Mouse (Mus musculus): Measurements from ENCODE around the gene Tatdn2. TPM values are rescaled to one million over a fixed set of nuclear protein-coding genes. Genes with fewer than 3 reads are reported as not detected.
A peak's percentile ranks its signal among the peaks of the same experiment; 100 is the strongest.

Tatdn2 gene
- total RNA-seq (2021) = 10 to 100 TPM; 69.9 to 75.7 TPM

DNA sequence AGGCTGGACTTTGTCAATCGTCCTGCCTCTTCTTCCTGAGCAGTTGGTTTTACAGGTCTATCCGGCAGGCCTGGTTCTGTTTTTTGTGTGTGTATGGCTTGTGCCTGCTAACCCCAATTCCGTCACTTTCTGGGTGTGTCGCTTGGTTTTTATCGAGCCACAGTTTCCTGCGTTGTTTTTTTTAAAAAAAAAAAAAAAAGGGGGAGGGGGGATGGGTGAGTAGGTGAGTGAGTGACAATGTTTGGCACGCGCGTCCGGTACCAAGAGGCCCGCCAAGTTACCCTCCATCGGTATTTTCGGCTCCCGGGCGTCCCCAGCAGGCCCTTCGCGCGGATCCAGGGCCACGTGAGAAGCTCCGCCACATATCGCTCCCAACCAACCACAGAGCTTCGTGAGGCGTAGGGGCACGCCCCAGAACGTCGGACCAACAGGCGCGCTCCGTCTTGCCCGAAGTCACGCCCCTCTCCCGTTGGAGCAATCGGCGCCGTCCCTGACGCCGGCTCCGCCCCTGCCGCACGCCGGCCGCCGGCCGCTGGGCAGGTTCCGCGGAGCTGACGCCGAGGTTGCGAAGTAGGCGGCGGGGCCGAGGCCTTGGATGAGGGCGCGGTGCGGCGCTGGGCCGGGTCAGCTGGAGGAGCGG, at the start of gene Tatdn2:
Tatdn2 (plus strand) TSS at position 469 of the 640 bp plus-strand sequence.
- intact Hi-C loops (cut with DNase I) = loop anchor here (5.0 to 10.0 kb wide), 2 partner anchors 59 to 392 kb away; partner anchors contain the start of genes Brpf1 and Irak2
- DNase-seq = peak; percentile 97 to 98

DNA sequence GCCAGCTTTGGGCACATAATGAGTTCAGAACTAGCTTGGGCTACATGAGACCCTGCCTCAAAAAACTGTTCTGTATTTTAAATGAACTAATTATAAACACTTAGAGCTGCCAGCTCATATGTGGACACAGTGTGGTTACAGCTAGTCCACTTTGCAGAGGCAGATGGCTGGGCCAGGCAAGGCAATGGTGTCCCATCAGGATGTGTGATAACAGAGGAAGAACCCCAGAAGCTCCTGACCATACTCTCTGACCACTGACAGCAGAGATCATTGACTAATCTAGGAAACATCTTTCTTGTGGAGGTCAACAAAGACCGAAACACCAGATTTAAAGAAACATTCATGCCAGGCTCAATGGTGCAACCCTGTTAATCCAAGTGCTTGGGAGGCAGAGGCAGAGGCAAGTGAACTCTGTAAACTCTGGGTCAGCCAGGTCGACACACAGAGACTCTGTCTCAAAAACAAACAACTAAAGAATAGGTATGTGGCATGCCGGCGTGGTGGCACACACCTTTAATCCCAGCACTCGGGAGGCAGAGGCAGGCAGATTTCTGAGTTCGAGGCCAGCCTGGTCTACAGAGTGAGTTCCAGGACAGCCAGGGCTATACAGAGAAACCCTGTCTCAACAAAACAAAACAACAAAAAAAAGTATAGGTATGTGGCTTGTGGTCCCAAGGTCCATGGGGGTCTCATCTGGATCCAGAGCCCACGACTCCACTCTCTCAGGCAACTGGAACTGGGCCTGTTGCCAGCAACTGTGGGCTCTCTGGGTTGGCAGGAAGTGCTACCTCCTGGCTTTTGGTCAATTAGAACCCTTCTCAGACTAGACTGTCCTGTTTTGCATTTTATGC, 47.3 kb upstream of the Tatdn2 start:
- intact Hi-C loops (cut with DNase I) = no loop called here

DNA sequence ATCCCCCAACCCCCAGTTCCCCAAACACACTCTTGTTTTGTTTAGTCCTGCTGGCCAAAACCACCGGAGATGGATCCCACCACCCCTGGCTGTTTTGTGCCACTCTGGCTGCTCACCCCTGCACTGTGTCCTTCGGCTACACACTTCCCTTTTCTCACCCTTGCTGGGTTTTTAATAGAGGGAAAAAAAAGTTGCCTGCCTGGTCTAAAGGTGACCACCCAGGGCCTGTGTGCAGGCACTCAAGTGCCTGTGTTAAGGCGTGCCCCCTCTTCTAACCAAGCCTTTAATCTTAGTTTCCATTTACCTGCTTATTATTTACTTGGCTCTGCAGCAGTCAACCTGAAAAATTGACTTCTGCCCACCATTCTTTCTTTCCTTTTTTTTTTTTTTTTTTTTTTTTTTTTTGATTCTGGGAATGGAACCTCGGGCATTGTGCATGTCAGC, 46.6 kb upstream of the Tatdn2 start:
- no peak for DNase-seq
- intact Hi-C loops (cut with DNase I) = no loop called here

More for the DNA sequence above, 47.3 kb upstream of the Tatdn2 start:
- DNase-seq = no peak

DNA sequence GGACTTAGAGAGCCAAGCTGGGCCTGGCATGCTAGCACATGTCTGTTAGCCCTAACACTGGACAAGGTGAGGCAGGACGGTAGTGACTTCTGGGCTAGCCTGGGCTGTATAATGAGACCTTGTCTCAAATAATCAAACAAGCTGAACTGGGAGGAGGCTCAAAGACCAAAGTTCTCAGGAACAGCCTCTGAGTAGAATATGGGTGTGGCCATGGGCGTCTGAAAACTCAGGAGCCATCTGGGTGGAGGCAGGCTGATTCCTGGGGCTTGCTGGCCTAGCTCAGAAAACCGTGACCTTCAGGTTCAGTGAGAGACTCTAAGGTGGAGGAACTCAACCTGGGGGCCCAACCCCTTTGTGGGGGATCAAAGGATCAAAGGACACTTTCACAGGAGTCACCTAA, 45.2 kb upstream of the Tatdn2 start:
- intact Hi-C loops (cut with DNase I) = no loop called here
- DNase-seq = no peak

DNA sequence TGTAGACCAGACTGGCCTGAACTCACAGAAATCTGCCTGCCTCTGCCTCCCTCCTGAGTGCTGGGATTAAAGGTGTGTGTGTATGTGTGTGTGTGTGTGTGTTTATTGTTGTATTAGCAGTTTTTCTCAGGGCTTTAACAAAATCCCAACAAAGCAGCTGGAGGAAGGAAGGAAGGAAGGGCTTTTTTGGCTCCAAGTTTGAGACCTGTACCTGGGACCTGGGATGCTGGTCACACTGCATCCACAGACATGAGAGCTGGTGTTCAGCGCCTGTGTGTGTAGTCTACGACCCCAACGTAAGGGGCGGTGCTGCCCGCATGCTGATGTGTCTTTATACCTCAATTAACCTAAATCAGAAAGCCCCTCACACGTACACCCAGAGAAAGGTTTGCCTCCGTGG, 43.3 kb upstream of the Tatdn2 start:
- no peak for DNase-seq

DNA sequence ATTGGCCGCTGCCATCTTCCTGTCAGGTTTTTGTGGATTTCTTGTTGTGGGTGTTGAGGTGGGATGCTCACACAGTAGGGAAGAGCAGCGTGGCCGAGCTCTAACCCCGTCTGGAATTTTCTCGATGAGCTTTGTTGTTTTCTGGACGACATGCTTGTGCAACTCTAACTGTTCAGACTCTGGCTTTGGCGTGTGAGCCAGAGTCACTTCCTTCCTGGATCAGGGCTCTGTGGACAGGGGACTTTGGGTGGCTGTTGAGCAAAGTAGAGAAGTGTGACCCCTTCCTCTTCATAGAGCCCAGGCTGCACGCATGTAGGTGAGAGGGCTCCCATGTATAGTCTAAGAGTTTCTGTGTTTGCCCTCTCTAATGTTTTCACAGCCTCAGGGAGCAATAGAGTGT, 42.7 kb upstream of the Tatdn2 start:
- no peak for DNase-seq
- intact Hi-C loops (cut with DNase I) = no loop called here

More for the DNA sequence above, 43.3 kb upstream of the Tatdn2 start:
- intact Hi-C loops (cut with DNase I) = no loop called here

DNA sequence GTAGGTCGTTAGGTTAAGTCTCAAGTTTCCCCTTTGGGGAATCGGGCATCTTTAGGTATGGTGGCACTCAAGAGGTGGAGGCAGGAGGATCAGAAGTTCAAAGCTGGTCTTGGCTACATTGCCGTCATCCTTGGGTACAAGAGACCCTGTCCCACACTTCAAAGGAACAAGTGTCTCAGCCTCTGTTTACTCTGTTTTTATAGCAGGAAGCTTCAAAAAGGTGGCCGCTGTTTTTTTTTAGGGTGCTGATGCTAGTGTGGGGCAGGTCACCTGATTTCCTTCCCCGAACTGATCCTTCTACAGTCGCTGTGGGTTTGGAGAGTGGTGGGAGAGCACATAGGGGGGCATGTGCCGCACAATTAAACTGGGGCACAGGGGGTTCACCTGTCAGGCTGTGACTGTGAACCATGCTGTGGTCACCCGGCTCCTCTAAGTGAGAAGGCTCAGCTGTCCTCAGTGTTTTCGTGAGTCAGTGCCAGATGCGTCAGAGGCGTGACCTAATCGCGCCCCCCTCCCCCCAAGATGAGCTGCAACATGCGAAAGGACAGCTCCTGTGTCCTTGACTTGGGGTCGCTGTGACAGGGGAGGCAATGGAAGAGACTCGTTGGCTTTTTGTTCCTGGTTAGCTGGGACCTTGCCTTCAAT, 42.0 kb upstream of the Tatdn2 start:
- intact Hi-C loops (cut with DNase I) = no loop called here
- no peak for DNase-seq

DNA sequence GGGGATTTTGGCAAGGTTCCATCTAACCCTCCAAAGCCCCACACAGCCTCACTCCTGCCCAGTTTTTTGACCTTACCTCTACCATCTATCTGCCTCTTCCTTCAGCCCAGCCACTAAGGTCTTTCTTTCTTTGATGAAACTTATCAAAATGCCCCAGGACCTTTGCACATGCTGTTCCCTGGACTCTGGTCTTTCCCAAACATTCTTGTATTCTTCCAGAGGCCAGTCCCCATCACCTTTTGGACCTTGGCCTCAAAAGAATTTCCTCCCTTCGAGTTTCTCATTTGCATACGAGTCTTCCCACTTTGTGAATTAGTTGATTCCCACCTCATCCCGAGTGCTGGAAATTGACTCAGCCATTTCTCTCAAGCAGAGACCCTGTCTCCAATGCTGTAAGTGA, 41.4 kb upstream of the Tatdn2 start:
- intact Hi-C loops (cut with DNase I) = no loop called here

DNA sequence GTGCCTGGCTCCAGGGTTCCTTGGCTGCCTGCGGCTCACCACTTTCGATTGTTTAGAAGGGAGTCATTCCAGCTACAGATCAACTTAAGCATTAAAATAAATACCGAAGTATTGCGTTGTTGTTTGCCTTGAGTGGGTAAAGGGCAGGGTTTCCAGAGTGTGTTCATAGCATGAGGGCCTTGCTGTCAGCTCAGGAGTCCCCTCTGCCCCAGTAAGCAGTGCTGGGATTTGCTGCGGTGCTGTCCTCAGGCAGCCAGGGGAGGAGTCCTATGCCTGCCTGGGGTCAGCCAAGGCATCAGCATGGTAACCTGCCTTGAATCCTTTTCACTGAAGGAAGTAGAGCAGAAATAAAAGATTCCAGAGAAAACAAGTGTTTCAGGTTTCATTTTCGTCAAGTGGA, 40.0 kb upstream of the Tatdn2 start:
- no peak for DNase-seq
- intact Hi-C loops (cut with DNase I) = no loop called here

More for the DNA sequence above, 41.4 kb upstream of the Tatdn2 start:
- DNase-seq = no peak

DNA sequence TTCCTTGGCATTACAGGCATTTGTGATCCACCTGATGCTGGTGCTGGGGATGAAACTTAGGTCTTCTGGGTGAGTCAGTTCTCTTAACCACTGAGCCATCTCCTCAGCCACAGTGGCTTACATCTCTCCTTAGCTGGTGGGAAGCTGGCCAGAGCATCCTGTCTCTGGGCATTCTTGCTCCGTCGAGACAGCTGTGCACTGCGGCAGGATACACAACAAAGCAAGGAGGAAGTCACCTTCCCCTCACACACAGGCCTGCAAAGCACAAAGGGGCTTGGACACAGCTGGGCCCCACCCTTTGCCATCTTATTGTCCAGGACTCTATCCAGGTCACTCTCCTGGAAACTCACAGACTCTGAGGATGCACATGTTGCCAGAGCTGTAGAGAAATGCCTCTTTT, 38.6 kb upstream of the Tatdn2 start:
- intact Hi-C loops (cut with DNase I) = loop anchor here (2.0 kb wide), 1 partner anchor 19 kb away; the partner anchor contains the start of gene Irak2
- DNase-seq = peak; percentile 39 to 40

DNA sequence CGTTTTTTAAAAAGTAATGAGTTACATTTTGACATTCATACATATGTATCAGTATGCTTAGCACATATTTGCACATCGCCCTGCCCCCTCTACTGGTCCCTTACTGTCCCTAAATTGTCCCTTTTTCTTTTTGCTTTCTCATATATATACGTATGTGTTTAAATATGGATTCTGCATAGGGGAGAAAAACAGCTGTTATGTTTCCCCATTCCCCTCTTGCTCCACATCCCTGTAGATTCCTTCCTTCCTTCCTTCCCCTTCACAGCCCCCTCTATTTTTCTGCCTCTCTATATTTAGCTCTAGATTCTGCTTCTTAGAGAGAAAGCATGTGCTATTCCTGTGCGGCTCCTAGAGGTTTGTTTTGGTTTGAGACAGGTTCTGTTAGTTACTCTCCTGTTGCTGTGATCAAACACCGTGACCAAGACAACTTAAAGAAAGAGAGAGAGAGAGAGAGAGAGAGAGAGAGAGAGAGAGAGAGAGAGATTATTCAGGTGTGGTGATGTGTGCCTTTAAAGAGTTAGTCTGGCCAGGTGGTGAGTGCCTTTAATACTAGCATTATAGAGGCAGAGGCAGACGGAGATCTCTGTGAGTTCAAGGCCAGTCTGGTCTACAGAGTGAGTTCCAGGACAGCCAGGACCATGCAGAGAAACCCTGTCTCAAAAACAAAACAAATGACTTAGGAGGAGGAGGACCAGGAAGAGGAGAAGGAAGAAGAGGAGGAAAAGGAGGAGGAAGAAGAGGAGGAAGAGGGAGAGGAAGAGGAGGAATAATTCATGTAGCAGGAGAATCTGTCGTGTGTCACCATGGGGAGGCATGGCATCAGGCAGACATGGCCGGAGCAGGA, 37.0 kb upstream of the Tatdn2 start:
- no peak for DNase-seq
- intact Hi-C loops (cut with DNase I) = loop anchor here (2.0 kb wide), 1 partner anchor 21 kb away; the partner anchor contains the start of gene Irak2

DNA sequence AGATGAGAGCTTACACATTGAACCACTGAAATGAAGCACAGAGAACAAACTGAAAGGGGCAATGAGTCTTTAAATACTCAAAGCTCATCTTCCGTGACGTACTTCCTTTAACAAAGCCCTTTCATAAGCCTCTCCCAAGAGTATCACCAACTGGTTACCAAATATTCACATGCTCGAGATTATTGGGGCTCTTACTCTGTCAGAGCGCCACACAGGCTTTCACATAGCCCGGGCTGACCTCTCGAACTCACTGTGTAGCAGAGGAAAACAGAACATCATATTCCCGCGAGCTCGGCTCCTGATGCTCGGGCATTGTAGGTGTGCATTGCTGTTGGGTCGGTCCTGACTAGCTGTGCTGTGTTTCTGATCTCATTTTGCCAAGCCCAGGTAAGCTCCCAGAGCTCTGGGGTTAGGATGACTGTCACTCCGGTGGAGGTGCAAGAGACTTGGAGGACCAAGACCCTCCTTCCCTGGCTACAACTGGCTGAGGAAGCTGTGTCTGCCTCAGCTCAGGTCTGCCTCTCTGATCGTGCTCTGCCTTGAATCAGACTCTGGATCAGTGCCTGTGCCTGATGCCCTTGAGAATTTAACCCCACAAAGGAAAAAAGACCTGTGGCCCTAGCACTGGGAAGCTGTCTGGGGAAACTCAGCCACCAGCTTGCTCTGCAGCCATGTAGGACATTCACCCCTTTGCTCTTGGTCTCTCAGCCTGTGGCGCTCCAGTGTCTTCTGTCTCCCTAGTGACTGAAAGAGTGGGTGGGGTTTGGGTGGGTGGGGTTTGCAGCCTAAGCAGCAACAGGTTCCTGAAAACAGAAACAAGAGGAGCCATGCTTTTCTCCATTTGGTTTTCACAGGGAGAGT, 36.1 kb upstream of the Tatdn2 start:
- DNase-seq = no peak
- intact Hi-C loops (cut with DNase I) = no loop called here

DNA sequence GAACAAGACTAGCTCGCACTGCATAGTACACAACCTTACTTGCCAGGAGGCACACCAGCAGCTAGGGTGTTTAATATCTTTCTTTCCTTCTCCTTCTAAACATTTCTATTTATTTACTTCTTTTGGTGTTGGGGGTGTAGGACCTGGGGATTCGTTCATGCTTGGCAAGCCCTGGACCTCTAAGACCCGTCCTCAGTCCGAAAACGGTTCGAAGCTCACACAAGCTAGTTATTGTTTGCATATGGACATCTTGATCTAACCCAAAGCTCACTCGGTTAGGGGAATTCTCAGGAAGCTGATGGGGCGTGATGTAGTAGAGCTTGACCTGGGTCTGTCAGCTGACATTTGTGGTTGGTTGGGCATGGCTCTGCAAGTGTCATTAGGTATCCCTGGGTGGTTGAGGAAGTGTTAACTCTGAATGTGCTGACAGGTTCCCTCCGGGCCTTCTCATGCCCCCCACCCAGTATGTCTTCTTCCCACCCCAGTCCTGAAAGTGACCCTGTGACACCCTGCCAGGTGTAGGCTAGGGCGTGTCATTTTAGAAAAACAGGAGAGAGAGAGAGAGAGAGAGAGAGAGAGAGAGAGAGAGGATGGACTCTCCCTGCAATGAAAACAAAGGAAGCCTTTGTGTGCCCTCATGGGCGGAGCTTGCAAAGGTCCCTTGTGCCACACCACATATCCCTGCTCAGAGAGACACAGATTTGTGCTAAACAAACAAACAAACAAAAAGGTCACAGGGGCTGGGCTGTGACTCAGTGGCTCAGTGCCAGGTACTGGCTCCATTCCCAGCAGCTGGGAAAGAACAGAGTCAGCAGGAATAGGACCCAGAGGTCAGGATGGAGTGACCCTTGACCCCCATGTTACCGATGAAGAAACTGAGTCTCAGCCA, 35.3 kb upstream of the Tatdn2 start:
- peak in 1 of 2 experiments; percentile 48 for DNase-seq

DNA sequence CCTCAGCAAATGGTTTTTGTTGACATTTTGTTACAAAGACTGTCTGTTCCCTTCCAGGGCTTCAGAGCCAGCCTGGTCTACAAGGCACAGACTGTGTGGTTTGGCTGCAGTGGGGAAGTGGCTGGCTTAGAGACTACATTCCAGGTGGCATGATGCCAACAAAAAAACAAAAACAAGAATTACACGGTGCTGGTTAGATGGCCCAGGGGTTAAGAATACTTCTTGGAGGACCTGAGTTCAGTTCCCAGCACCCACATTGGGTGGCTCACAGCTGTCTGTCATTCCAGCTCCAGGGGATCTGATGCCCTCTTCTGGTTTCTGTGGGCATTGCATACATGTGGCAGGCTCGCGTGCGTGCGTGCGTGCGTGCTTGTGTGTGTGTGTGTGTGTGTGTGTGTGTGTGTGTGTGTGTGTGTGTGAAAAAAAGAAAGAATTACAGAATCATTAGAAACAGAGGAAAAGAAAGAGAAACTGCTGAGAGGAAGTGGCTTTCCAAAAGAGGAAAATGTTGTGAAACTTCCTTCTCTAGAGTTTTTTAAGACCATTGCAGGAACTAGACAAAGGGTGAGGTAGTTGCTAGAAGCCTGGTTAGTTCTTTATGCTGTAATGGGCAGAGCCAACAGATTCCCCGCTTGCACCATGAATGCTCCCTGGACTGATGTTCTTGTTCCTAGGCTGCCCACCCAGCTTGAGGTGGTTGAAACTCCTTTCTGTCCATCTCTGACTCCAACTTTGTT, 33.7 kb upstream of the Tatdn2 start:
- intact Hi-C loops (cut with DNase I) = no loop called here

More for the DNA sequence above, 35.3 kb upstream of the Tatdn2 start:
- intact Hi-C loops (cut with DNase I) = no loop called here

DNA sequence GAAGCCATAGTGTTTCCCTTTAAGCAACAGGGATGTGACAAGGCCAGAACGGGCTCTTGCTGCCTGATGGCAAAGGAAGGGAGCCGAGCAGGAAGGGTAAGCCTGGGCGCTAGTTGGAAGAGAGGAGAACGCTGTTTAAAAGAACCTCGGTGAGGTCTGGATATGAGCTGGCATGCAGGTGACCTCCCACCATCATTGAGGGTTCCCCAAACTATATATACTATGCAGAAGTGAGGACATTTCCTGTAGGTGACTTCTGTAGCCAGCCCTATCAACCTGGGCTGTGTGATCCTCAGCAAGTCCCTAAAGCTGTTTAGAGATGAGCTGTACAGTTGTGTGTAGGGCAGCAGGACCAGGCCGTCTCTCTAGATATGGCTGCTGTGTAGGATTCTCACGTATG, 32.5 kb upstream of the Tatdn2 start:
- intact Hi-C loops (cut with DNase I) = no loop called here
- DNase-seq = no peak

More for the DNA sequence above, 33.7 kb upstream of the Tatdn2 start:
- no peak for DNase-seq

DNA sequence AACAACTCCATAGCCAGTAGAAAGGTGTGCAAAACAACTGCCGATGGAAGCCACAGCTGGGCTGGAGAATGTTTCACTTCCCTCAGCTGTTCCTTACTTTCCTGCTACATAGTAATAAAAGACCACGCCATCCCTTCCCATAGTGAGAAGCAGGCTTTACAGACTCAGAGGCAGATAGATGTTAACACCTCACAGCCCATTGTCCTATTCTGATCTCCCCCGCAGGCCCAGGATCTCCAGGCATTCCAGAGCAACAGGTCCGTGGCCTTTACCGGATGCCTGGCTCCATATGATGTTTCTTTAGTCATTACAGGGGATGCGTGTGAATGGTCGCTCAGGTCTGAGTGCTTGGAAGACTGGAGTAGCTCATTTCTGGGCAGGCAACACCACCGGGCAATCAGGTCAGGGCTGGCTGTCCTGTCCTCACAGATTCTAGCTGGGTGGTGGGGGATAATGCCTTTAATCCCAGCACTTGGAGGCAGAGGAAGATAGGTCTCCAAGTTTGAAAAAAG, 29.2 kb upstream of the Tatdn2 start:
- intact Hi-C loops (cut with DNase I) = no loop called here
- DNase-seq = no peak

Measured in heart, postnatal 10 days (tissue).